Mouse (Mus musculus): Measurements from ENCODE around the gene Arhgef28.
"Not testable (repeated sequence)": the region's sequence is repeated elsewhere in the genome, so short reads cannot be mapped to it uniquely, and the experiment has no call there.

Arhgef28 gene

DNA sequence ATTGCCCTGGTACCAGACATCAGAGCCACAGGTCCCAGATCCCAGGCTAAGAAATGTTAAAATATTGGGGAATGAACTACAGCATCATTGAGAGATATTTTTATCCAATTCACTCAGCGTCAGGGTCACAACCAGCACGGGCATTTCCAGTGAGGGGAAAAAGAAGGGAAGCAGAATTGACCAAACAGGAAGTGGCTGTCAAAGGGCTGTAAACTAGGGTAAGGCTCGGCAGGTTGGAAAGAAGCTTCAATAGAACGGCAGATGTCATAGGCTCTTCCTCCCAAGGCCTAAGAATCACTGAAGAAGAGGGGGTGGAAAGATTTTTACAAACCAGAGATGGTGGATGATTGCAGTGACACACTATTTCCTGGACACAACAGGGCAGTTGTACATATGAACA, 143.4 kb downstream of the Arhgef28 start:
- DNase-seq: no peak

DNA sequence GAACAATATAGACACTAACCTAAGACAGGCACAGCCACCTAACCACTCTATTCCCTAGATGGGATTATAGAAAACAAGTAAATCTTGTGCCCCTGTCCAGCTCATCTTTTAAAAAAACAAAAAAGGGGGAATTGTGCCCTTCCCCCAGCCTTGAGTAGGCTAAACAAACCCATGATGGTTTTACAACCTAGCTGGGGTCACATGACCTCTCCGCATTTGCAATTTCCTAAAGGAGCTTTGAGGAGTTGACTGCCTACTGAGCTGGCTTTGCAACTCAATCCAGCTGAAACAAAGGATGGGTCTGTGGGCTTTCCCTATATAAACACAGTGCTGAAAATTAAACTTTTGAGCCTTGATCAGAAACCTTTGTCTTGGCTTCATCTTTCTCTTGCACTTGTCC, 146.1 kb downstream of the Arhgef28 start:
- DNase-seq: not testable (repeated sequence)

DNA sequence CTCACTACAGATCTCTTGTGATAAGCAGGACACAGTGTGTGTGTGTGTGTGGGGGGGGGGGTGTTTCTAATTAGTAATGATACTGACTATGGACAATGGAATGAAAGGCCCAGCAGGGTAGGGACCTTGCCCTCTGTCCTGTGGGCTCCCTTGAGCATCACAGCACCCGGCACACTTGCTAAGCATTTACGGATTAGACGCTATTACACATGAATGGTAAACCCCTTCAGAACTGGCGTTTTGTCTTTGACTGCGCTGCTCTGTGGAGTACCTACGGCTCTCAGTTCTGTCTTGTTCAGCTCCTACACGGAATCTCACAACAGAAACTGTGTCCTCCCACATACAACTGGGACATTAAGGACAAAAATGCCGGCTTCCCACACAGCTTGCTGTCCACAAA, 151.0 kb downstream of the Arhgef28 start:
- DNase-seq: no peak

DNA sequence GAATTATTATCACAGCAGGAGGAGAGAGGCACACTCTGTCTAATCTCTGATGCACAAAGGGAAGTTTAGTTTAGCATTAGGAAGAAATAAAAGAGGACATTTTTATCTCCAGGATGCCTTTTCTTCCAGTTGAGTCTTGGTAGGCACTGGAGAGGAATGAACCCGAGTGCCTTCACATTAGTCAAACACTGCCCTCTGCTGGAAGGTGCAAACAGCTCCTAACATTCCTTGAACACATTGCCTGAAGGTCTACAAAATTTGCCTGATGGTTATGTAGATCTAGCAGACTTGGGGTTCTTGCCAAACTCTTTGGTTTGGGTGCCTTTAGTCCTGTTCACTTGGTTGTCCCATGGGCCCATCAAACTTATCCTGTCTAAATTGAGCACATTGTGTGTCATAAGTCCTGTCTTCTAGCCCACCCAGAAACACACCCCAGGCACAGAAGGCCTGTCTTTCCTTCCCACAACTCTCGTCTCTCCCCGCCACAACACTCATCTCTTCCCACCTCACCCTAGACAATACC, 165.6 kb downstream of the Arhgef28 start:
- peak; percentile 60 for DNase-seq

DNA sequence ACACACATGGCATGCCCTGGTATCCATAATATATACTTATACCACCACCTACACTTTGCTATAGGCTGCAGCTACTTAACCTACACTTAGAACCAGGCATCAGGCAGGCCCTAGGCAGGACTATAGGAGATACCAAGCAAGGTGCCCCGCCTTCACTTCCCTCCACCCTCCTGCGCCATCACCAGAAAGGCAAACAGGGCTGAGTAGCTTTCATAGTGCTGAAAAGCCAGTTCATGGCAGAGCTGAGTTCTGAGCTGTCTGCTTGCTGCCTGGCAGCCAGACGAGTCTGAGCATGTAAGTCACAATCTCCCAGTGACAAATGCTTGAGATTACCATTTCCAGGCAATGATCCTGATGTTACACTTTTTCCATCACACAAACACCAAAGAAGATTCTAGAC, 167.5 kb downstream of the Arhgef28 start:
- no peak for DNase-seq

DNA sequence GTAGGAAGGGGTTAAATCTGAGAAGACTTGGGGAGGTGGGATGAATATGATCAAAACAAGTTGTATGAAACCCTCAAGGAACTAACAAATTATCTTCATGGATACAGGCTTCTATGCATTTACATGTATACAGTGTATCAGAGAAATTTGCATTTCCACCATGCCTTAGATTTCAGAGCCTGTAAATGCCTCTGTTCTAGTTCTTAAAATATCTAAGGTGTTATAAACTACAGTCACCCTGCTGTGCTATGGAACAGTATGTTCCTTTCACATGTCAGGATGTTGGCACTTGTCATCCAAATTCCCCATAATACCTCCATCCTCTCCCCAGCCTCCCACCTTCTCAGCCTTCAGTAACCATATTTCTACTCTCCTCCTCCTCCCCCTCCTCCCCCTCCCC, 168.5 kb downstream of the Arhgef28 start:
- no peak for DNase-seq

DNA sequence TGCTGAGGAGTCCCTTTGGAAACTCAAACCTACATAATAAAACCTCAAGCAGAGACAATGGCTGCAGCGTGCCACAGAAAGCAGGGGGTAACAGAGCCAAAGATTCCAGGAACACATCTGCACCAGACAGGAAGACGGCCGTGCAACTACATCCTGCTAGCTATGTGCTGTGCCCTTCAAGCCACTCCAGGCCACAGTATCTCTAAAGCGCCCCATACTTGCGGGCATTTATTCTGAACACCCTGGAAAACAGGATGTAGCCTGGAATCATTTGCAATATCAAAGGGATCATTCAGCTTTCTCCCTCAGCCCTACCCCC, 174.6 kb downstream of the Arhgef28 start:
- no peak for DNase-seq

DNA sequence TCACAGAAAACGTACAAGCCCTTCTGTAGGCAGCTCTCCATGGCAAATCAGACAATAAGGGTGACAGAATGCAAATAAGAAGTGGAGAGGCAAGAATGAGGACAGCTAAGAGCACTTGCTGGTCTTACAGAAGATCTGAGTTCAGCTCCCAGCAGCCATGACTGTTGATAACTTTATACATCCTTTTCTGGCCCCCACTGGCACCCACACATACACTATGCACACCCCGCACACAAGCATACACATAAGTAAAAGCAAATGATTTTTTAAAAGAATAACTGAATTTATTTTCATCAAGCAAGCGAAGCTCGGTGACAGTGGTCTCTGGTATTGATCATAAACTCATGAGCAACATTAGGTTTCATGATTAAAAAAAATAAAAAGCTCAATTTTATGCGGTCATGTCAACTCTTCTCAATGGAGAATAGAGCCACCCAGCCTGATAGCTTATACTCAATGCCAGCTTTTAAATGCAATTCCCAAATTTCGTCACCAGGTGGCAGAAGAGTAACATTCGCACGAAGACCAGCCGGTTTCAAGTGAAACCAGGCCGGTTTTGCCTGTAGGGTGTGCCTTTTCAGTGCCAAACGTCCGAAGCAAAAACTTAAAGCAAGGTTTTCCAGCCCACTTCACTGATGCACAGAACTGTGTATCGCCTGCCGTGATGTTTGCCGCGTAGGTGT, 175.1 kb downstream of the Arhgef28 start:
- peak; percentile 90 for DNase-seq

DNA sequence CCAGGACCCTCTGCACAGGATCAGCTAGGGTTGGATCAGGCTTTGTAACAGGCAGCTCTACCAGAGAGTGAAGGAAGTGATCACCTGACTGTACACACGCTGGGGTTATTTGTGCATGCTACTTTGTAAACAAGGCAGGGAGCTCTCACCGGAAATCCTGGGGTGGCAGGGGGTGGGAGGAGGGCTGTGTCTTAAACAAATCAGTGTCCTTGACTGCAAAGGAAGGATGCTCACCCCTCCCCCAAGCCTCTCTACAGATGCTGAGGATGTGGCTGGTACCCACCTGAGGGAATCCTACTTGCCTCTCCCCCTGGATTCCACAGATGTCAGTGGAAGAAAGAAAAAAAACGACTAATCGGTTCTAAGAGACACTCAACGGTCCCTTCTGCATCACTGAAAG, 176.2 kb downstream of the Arhgef28 start:
- no peak for DNase-seq

DNA sequence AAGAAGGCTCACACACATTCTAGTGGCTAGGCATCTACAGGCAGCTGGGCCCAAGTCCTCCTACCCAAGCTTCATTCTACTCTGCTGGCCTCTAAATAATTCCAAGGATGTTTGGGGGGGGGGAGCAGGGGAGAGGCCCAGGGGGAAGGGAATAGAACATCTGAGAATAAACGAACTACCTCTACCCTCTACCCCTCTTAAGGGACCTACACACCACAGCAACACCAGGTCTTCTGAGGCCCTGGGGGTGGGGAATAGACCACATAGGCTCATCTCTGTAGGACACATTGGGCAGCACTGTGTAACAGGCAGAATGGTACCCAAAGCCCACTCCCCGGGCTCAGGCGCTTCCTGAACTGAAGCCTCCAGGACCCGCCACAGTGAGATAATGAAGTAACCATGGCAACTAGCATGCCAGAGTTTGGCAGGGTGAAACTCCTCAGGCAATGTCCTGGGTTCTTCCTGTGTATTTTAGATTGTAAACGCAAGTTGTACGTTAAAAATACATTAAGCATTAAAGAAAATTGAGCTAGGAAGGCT, 177.5 kb downstream of the Arhgef28 start:
- no peak for DNase-seq

DNA sequence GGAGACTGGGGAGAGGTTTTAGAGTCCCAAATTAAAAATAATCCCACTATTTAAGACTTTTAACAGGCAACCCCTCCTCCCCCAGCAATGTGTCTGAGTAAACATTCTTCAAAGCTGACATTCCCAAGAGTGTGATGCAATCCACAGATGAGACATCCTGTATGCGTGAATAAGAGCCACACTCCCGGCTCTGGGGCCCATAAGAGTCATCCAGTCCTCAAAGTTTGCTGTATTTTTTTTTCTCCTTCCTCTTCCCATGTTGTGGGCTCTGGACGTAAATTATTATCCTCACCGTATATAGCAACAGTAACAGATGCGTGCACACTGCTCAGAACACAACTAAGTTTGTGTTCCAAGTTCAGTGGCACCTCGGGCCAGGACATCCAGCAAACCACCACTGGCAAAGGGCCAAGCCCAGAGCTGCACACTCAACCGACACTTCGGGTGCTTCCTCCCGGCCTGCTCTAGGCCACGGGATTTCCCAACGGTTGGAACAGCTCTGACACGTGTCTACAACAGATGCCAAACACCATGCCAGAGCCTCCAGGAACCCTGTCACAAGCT, 178.5 kb downstream of the Arhgef28 start:
- DNase-seq: peak; percentile 79

DNA sequence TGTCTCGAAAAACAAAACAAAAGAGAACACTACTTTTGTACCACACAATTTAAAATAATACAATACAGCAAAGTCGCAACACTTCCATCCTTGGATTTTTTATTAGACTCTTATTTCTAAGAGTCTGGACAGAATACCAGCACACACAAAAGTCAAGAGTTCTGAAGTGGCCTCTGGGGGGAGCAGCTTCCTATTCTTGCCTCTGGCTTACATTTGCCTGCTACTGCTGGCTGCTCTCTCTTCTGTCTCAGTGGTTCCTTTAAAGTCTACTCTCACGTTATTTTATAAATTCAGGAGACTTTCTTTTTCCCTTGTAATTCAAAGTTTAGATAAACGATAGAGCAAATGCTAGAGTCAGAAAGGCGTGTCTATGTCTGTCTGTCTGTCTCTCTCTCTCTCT, 179.1 kb downstream of the Arhgef28 start:
- no peak for DNase-seq

DNA sequence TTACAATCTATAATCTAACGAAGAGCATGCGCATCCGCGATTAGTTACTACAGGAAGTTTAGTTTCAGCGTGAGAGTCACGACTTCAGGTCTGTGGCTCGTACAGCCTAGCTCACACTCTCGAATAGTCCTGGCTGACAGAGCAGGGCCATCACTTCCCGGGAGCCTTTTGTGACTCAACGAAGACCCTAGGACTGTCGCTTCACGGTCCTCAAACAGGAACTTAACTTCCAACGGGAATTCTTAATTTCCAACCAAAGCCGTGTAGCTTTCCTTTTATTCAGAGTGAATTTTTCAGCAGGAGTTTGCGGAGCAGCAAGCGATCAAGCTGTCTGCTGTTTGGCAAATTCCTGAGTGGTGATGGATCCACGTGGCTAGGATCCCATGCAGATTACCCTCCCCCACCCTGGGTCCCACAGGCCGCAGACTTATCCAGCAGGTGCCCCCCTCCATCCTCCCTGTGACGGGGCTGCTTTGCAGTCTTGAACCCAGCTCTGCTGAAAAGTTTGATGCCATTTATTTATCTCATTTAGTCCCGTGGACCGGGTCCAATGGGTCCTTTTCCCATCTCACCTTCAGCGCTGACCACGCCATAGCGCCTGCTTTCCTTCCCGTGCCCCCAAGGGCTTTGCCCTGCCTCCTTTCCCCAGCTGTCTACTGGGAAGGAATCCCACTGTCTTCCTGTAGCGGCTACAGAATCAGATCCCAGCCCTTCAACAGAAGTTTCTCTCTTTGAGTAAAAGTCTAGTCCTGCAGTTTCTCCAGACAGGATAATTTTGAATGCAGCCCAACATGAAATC, 180.3 kb downstream of the Arhgef28 start:
- no peak for DNase-seq

DNA sequence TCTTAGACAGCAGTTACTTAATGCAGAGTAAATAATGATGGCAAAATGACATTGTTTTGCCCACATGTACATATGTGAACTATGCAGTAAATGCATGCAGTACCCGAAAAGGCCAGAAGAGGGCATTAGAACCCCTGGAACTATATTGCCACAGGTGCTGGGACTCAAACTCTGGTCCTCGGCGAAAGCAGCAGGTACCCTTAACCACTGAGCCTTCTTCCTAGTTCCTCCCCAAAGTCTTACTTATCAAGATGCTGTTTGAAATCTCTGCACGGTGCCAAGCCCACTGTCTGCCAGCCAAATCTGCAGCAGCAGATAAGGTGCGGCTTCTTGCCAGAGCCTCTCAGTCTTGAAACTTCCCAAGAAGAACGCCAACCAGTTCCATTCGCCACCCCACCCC, 181.1 kb downstream of the Arhgef28 start:
- DNase-seq: no peak

DNA sequence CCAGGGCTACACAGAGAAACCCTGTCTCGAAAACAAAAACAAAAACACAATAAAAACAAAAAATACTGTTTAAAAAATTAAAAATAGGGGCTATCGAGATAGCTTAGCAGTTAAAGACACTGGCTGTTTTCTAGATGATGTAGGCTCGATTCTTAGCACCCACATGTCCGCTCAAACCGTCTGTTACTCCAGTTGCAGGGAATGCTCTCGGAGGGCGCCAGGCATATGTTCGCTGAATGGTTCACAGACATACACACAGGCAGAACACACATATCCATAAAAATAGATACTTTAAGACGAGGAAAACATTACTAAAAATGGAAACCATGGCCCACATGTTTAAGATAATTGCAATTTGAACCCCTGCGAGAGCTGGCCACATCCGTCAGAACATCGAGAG, 181.6 kb downstream of the Arhgef28 start:
- DNase-seq: no peak

DNA sequence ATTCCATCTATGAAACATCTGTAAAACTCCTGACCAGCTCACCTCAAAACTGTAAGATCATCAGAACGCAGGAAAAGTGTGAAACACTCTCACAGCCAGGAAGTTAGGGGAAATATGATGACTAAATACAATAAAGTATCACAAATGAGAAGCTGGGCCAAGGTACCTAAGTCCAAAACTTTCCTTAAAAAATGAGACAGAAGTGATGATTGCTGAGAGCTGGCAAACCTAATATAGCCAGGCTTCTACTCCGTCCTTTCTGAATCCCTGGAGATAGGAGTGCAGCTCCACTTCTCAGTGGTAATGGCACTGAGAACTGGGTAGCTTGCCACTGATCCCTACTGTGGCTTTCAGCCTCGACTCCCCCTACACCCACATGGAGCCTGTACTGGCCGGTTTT, 184.3 kb downstream of the Arhgef28 start:
- no peak for DNase-seq

DNA sequence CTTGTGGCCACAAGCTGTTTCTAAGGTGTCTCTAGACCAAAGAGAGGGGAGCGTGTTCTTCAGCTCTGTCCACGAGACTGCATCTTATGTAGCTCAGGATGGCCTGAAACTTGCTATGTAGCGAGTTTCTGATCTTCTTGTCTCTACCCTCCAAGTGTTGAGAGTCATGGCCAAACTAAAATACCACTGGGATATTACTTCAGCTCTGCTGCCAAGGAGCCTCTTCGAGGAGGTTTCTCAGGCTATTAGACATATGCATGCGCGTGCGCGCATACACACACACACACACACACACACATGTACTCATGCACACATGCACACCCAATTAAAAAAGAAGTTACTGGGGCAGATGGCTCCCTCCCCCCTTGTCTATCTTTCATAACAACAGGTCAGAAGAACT, 187.4 kb downstream of the Arhgef28 start:
- DNase-seq: not testable (repeated sequence)

DNA sequence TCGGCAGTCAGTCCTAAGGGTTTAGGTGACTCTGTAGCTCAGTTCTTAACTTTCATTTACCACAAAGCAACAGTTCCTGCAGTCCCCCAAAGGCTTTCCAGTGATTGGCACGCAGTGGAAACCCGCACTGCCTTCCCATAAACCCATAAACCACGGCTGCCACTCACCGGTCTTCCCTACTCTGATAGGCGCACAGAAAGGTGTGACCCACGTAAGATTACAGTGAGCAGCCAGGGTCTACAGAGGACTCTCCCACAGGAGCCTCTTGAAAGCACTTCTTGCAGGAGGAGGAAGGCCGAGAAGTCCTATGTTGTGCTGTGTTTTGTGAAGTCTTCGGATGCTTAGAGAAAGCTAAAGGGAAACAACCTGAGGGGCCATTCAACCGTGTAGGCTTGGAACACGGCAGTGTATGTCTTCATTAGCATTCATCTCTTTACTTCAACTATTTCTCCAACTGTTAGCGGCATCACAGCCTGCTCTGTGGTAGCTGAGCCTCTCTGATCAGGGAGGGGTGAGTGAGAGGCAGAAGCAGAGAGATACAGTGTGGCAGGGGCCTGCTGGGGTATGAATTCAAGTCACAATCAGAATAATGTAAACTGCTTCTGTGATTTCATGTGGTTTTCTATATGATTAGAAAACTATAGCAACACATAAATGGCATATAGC, 189.2 kb downstream of the Arhgef28 start:
- peak; percentile 58 for DNase-seq

DNA sequence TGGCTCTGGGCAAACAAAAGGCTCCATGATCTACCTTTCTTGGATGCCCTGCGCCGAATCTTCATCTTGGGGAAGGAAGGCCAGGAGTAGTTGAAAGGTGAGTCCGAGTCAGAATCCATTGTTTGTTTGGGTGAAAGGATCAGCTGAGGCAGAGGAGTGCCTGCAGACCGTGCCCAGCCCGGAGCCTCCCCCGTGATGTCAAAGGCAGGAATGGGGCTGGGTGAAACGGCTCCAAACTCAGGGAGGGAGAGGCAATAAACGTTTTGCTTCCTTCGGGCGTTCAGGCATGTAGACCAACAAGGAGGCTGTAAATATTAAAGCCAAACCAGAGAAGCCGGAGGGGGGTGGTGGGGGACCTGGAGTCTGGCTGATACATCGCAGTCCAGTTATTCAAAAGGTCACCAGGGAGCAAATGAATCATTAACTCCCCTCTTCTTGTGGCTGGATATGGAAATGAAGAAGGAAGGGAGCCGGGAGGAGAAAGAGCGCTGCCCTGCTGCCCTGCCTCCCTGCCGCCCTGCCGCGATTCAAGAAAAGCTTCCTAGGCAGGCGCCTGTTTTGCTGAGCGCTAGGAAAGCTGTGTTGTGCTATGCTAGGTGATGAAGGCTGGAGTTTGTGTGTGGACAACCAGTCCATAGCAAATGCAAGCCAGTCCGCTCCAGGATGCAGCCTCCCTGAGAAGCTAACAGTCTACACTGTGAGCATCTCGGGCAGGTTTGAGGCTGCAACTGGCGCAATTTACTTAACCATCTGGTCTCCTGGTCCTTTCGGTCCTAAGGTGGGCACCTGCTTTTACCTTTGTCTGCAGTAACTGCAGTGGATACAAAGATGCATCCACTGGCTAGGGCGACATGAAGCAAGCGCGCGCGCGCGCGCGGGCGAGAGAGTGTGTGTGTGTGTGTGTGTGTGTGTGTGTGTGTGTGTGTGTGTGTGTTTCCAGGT, 190.0 kb downstream of the Arhgef28 start:
- DNase-seq: peak; percentile 91

DNA sequence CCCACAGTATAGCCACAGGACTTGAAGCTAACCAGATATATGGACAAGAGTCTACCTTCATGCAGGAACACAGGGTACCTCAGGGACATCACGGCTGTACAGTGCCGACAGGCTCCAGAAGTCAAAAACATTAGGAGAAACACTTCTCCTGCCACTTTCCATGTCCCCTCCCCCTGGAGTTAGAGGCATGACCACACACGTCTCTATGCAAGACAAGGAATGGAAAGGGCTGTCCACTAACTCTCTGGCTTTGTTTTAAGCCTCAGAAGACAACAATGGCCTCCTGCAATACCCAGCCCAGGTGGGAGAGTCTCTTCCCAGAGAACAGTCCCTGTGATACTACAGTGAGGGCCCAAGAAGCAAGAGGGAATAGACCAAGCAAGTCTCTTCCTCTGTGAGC, 191.3 kb downstream of the Arhgef28 start:
- DNase-seq: peak; percentile 47

DNA sequence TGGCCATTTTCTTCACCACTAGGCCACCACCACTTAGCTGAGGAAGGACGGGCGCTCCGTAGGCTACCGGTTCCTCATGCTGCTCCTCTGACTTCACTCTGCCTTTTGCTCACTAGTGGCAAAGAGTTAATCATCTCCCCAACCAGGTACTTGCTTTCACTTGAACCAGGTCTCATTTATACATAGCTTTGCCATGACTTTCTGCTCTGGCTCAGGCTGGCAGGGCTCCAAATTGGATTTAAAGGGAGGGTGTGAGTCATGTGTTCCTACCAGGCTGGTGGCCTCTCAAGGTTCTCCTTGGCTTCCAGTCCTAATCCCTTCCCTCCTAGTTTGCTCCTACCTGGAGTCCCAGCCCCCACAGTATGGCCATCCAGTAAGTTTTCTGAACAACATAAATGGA, 192.5 kb downstream of the Arhgef28 start:
- peak; percentile 91 for DNase-seq

DNA sequence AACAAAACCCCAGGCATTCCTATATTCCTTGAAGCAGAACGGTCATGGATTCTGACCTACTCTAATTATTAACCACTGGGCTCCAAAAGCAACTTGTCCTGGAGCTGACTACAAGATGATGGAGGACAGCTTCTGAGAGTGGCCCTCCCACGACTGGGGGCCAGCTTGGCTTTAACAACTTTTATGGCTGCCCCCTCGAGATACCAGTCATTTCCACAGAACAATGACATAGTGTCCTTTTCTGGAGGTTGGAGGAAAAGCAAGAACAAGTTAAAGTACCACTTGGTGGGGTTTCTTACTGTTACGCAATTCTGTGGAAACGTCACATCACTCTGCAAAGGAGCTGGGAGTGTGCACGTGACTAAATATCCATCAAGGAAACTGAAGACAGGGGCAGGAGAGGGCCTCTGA, 194.3 kb downstream of the Arhgef28 start:
- DNase-seq: peak; percentile 72

All from kidney, postnatal 14 days (tissue).